Mouse (Mus musculus): ENCODE results near the gene Olfr1234.

Gene Olfr1234
- long read RNA-seq, experiment 1 = 0 reads
- long read RNA-seq, experiment 2 = 0 reads

- intact Hi-C loops (cut with DNase I) = no loop called here
Measured at GRCm38 (mm10) chr2:89364765-89365164, at the start of gene Olfr1234. Olfr1234 (minus strand) TSS chr2:89364865.

GRCm38 (mm10) chr2:89409576-89409975 lies 44.9 kb upstream of the Olfr1234 start, which contains the start of gene Olfr1238:
Olfr1238 (minus strand) TSS chr2:89409676.
- intact Hi-C loops (cut with DNase I) = no loop called here

- intact Hi-C loops (cut with DNase I) = no loop called here
Measured at GRCm38 (mm10) chr2:89400882-89401281, 36.2 kb upstream of the Olfr1234 start.

GRCm38 (mm10) chr2:89342298-89342697 lies 22.4 kb downstream of the Olfr1234 start, which contains the start of gene Olfr1233:
Olfr1233 (minus strand) TSS chr2:89342398.
- intact Hi-C loops (cut with DNase I) = no loop called here

- intact Hi-C loops (cut with DNase I) = no loop called here
Measured at GRCm38 (mm10) chr2:89329575-89329974, 35.1 kb downstream of the Olfr1234 start, which contains the start of gene Olfr1232. Olfr1232 (minus strand) TSS chr2:89329675.

Measured in adrenal gland (tissue).